Mouse (Mus musculus): ENCODE measurements around the gene Snx5.

Snx5 gene

DNA sequence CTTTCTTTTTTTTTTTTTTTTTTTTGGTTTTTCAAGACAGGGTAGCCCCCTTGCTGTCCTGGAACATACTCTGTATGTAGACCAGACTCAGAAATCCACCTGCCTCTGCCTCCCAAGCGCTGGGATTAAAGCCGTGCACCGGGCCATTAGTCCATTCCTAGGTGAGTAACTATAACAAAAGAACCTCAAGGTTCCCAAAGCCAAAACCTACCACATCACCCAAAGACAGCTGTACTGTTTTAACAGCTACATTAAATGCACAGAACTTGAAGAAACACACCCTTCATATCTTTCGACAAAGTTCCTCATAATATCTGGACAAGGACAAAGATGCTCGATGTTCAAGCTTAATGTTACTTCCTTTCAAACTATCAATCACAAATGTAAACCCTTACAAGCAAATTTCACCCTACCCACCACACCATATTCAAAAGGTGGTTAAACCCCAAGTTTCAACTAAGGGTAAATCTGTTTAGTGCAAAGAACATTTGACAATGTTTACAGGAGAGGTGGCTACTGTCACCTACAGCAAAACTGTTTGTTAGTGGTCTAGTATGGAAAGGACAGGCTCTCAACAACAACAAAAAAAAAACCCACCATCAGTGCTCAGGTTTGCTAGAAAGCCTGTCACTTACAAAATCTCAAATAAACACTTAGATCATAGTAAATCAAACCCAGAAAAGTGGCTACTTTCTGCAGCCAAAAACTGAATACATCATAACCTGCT lies 3.5 kb downstream of the Snx5 start:
- DNase-seq (ENCODE audit: low read depth, low spot score) = no peak

DNA sequence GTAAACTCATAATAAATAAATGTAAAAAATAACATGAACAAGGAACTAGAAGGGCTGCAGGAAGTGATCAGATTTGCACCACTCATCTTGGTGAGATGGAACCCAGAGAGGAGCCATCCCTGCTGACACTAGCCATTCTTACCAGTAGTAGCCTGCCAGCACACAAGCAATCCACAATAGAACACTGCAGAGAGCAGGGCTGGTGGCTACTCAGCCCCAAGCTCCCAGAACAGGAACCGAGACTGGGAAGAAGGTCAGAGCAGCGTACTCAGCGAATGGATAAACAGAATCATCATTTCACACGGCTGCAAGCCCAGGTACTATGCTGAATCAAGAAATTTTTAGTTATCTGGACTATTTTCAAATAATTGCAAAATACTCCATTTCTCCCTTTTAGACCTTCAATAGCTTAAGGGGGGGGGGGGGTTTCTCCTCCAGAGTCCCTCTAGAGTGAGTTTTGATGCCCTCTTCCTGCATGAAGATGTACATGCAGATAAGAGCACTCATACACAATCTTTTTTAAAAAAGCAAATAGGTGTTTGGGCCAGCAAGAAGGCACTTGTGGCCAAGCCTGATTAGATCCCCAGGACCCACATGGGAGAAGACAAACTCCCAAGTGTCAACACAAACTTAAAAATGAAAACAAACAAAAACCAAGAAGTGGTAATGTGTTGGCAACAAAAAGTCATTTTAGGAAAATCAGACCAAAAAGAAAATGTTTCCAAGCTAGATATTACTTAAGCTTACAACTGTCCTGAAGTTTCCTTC lies 4.6 kb downstream of the Snx5 start:
- no peak for DNase-seq (ENCODE audit: low read depth, low spot score)

DNA sequence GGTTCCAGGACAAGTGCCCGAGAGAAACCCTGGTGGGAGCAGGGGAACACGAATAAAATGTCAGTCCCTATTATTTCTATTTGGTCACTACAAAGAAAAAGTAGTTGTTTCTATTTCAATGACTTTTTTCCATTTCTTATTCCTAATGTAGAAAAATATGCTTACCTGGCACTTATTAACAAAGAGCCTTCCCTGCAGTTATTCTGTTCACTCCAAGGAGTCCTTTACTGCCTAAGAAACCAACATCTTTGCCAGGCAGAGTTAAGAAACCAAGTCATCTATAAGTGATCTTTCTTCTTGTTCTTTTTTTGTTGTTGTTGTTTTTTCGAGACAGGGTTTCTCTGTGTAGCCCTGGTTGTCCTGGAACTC lies 5.6 kb downstream of the Snx5 start:
- no peak for DNase-seq (ENCODE audit: low read depth, low spot score)

- no peak for DNase-seq (ENCODE audit: low read depth, low spot score)
Measured at GRCm38 (mm10) chr2:144264398-144265119, 6.1 kb downstream of the Snx5 start.

DNA sequence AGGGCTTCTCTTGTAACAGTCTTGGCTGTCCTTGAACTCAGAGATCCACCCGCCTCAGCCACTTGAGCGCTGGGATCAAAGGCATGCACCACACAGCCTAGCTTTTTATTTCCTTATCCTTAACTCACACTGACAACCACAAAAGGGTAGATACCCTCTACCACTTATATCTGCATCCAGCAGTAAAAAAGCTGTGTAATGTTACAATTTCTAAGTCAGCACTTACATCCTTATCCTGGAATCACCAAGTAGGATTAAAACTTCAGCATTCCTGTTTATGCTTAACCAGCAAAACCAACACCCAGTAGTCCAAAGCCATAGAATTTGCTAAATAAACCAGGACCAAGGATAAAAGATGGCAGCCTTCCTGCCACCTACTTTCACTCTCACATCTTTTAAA lies 7.9 kb downstream of the Snx5 start:
- DNase-seq (ENCODE audit: low read depth, low spot score) = no peak

DNA sequence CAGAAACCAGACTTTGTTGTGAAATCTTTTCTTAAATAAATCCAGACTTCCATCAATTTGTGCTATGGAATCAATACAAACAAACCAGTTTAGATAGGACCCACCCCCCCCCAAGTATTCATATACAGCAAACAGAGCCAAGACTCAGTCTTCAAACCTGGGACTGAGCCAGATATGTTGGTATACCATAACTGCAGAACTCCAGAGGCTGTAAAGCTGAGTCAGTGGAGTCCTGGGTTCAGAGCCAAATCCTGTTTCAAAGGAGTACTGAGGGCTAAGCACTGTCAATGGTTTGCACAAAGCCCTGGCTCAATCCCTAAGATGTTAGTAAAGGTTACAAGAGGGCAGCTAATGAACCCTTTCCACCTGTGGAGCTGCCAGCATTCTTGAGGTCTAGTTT lies 20.6 kb downstream of the Snx5 start:
- no peak for DNase-seq (ENCODE audit: low read depth, low spot score)

GRCm38 (mm10) chr2:144248613-144249376 lies 21.9 kb downstream of the Snx5 start:
- DNase-seq (ENCODE audit: low read depth, low spot score) = no peak

GRCm38 (mm10) chr2:144247337-144247978 lies 23.2 kb downstream of the Snx5 start:
- DNase-seq (ENCODE audit: low read depth, low spot score) = no peak

GRCm38 (mm10) chr2:144246270-144246669 lies 24.4 kb downstream of the Snx5 start:
- no peak for DNase-seq (ENCODE audit: low read depth, low spot score)

GRCm38 (mm10) chr2:144245464-144245863 lies 25.2 kb downstream of the Snx5 start:
- DNase-seq (ENCODE audit: low read depth, low spot score) = no peak

DNA sequence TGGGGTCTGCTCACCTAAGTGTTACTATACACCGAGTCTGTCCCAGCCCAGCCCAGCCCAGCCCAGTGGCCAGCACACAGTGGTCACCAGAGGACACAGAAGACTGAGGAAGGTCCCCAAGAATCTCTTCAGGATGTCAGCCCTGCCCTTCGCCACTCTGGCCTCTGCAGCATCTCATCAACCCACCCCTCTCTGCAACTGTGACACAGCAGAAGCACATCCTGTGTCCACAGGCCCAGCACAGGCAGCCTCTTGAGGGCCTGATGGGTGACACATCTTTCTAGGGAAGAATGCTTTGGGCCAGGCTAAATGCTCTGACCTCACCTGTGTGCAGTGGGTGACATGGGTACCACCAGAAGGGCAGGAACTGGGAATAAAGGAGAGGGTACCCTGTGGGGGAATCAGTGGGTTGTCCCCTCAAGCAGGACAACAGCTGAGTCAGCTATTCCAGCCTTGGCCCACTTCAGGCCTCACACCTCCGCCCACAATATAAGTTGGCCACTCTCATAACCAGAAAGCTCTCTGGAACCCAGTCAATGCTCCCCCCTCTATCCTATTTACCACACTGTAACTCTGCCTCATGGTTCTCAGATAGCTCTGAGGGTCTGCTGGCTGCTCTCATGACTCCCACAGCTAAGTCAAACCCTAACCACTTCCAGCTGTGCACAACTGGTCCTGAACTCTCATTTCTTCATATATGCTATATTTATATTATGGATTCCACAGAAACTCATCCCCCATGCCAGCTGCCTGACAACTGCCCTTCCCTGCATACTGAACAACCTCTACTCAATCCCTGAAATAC lies 30.4 kb downstream of the Snx5 start:
- no peak for DNase-seq (ENCODE audit: low read depth, low spot score)

DNA sequence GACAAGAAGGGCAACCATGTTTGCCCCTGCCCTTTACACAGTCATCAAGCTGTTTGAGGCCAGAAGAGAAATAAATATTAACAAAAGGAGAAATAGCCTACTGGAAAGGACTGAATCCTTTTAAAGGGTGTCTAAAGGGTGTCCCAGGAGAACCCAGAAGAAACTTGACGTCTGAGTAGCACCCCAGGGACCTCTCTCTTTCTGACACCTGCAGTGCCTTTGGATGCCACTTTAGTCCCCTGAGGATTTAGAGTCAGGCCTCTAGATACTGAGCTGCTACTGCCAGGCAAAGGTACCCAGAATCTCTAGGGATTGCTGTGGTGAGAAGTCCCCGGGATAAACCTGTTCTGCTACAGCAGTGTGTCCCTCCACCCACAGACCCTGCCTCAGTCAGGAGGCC lies 31.4 kb downstream of the Snx5 start:
- DNase-seq (ENCODE audit: low read depth, low spot score) = no peak

GRCm38 (mm10) chr2:144238341-144238740 lies 32.4 kb downstream of the Snx5 start:
- DNase-seq (ENCODE audit: low read depth, low spot score) = no peak

DNA sequence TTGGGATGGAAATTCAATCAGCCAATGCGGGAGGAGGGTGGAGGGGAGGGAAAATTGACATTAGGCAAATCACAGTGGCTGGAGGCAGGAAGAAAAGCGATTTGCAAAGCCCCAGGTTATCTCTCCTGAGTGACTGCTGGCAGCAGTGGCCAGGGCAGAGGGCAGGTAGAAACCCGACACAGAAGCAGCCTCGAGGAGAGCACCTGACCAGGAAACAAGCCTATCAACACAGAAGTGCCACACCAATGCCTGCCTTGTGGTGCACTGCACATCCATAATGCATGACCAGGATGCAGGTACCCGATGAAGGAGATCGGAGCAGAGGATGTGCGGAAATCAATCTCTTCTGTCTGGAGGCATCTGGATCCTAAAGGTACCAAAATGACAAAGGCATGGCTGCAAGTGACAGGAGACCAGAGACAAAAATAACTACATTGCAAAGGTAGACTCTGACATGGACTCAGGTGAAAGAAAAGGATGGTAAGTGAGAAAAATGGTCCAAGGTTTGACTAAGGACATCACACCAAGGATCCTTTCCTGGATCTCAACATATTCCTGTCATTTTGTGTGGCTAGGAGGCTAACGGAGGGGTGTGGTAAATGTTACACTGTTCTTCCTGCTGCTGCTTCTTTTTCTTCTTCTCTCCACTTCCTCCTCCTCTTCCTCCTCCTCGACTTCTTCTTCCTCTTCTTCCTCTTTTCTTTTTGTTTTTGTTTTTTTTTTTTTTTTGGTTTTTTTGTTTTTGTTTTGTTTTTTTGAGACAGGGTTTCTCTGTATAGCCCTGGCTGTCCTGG lies 33.7 kb downstream of the Snx5 start:
- no peak for DNase-seq (ENCODE audit: low read depth, low spot score)

GRCm38 (mm10) chr2:144235776-144236175 lies 34.9 kb downstream of the Snx5 start:
- DNase-seq (ENCODE audit: low read depth, low spot score) = no peak

GRCm38 (mm10) chr2:144233534-144233933 lies 37.2 kb downstream of the Snx5 start:
- DNase-seq (ENCODE audit: low read depth, low spot score) = no peak

DNA sequence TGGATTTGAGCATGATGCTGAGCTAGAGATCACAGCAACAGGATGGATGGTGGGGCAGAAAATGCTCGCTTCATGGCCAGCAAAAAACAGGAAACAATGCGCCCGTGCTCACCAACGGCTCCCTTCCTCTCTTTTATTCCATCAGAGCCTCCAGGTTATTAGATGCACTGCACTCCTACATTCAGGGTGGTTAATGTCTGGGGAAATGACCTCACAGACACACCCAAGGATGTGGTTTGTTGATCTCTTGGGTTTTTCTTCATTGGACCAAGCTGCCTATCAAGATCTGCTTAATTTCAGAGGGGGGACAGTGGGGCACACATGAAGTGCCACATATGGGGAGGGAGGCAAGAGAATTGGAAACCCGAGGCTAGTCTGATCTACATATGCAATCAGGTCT lies 39.6 kb downstream of the Snx5 start:
- no peak for DNase-seq (ENCODE audit: low read depth, low spot score)

DNA sequence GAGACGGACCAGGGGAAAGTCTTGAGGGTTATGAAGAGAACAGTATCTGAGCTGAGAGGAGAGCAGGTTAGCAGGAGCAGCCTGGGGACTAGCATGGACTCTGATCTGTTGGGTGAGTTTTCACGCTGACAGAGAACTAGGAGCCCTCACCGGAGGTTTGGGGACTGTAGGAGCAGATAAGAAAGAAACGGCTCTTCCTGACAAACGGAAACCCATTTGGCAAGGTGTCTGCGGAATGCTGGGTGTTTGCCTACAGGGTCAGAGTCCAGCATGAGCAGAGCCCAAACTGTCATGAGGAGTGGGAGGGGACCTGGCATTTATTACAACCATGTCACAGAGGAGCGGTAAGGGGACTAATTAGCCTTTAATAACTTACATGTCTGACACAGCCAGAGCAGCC lies 40.2 kb downstream of the Snx5 start:
- no peak for DNase-seq (ENCODE audit: low read depth, low spot score)

- DNase-seq (ENCODE audit: low read depth, low spot score) = no peak
Measured at GRCm38 (mm10) chr2:144229647-144230046, 41.1 kb downstream of the Snx5 start.
